Mouse (Mus musculus) left cerebral cortex, adult 18-20 months (tissue): Measurements from ENCODE around the gene Depdc1b. TPM values are rescaled to one million over a fixed set of nuclear protein-coding genes. Genes with fewer than 3 reads are reported as not detected.

Source experiments
- DNase-seq, 2 experiments: peaks; one replicate each; pipeline ENCODE4 v3.0.0; 2021 to 2022; ENCODE audit warnings: low spot score in 2 of 2, mixed read lengths in 1 of 2
- total RNA-seq, 2 experiments: library from RNA; stranded (reverse); gene quantifications; 2 replicates each; pipeline ENCODE4 v1.2.3; 2021

The Depdc1b gene
- total RNA-seq, 2 experiments from 2014 or later: 0.14 to 0.26 TPM

DNA sequence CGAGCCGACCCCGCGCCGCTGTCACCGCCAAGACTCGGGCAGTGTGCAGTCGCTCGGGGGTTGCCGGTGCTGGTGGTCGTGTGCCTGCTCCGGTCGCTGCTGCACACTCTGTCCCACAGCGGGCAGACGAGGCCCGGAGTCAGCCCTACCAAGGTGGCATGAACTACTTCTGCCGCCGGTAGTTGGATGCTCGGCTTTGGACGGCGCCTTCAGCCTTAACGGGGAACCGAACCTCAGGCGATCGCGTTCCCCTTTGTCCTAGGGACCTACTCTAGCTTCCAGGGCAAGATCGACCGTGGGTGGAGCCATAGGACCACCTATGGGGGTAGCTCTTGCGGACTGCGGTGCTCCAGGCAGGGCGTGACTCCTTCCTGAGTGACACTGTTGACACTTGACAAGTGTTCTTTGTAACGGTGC lies 363 bp downstream of the Depdc1b start:
- DNase-seq: no peak

DNA sequence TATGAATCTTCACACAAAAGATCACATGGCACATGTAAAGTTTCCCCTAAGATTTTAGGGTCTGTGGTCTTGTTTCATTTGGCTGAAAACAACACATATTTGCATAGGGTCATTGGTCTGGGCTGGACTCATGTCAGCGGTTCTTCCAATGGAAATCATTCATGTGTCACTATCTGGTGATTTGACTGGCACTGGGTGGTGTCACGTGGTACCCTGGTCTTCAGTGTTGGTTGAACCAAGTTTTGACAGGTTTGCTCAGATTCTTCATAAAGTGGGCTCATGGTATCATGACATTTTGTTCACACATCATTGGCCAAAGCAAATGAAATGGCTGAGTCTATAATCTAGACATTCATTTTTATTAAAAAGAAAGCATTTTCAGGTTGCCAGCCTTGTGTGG lies 1.3 kb downstream of the Depdc1b start:
- no peak for DNase-seq

DNA sequence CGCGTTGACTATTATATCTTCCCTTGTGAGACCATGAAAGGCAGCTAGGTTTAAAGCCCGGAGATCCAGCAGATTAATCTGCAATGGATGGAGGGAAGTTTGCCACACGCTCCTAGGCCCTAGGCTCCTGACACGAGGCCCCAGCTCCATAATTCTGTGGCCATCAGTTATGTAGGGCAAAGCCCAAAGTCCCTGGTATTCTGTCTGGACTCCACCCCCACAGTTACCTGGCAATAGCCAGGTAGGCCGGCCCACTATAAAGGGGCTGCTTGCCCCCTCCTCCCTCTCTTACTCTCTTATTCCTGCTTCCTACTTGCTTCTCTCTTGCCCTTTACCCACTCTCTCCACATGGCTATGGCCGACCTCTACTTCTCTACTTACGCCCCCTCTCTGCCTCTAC lies 2.9 kb downstream of the Depdc1b start:
- DNase-seq: no peak

DNA sequence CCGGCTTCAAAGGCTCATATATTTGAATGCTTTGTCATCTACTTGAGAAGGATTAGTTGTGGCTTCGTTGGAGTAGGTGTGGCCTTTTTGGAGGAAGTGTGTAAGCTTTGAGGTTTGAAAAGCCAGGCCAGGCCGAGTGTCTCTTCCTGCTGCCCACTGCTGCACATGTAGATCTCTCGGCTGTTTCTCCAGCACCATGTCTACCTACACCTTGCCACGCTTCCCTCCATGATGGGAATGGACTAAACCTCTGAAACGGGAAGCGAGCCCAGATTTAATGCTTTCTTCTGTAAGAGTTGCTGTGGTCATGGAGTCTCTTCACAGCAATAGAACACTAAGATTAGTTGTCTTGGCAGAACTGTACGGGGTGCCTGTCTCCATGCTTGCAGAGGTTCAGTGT lies 4.1 kb downstream of the Depdc1b start:
- no peak for DNase-seq

DNA sequence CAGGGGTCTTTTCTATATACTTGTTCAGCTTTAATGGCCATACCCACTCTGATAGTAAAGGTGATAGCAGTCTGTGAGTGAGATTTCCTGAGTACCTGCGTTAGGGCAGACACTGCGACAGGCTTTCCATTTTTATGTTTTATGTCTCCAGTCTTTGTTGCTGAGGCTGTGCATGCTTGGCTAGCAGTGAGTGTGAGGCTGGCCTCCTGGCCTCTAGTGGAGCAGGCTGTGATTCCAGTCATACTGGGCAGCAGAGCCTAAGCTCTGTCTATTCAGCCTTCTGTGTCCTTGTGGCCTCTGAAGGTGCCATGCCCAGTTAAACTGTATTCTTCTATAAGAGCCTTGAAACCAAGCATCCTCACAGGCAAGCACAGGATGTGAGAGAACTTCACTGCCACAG lies 6.3 kb downstream of the Depdc1b start:
- DNase-seq: no peak

DNA sequence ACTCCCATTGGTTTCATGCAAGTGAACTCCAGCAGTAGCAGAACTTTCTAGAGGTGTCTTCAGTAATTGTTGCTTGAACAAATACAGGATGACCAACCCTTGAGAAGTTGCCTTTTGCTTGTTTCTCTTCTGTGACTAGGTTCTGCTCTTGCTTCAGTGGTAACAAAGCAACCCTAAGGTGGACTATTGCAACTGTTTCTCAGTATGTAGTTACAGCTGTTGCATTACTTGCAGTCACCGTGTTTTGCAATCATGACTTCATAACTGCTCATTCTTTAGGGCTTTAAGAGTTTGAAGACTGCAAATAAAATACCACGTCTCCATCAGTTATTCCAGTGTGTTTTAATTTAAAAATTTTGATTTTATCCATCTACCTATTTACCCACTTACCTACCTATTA lies 7.2 kb downstream of the Depdc1b start:
- no peak for DNase-seq

DNA sequence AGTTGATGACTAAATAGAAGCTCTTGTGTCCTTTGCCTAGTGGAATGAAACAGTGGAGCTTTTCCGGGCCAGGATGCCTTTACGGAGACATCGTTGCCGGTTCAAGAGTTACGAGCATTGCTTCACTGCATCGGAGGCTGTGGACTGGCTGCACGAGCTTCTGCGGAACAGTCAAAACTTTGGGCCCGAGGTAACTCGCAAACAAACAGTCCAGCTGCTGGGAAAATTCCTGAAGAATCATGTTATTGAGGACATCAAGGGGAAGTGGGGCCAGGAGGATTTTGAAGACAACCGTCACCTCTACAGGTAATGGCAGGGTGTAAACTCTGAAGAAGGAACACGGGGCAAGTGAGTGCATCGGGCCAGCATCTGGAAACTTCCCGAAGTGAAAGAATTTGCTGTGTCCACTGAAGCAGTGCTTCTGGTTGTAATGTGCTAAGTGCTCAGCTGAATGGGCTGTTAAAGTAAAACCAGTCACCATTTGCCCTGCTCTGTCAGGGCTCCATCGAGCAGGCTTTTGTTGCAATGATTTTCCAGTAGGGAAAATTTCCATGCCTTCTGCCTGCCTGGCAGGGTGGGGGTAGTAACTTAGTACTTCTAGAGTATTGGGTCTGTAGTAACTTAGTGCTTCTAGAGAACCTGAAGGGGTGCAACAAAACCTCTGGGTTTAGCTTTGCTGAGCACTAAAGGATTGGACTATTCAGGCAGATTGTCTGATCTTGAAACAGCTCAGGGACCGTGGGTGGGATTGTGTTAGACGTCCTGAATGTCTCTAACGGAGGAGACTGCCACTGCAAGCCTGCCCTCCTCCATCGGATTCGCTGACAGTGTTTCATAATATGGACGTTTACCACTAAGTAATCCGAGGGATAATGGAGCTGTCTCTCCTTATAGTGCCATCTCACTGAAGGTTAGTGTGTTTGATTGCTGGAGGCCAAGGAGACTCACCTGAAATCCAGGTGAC lies 8.0 kb downstream of the Depdc1b start:
- DNase-seq: no peak

DNA sequence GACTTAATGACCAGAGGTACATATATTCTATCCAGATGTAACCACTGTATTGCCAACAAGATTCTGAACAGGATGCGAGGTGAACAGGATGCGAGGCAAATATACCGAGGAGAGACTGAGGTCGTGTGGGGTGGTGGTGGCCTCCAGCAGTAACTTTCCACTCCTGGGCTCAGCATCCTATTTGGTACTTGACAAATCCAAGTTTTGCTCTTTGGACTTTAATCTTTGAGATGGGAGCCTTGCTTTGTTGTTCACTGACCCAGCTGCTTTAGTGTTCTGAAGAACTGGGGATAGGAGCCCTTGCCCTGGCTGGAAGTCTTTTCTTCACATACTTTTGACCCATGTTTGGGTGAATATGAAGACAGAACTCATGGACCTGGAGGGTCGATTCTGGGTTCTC lies 9.7 kb downstream of the Depdc1b start:
- no peak for DNase-seq

DNA sequence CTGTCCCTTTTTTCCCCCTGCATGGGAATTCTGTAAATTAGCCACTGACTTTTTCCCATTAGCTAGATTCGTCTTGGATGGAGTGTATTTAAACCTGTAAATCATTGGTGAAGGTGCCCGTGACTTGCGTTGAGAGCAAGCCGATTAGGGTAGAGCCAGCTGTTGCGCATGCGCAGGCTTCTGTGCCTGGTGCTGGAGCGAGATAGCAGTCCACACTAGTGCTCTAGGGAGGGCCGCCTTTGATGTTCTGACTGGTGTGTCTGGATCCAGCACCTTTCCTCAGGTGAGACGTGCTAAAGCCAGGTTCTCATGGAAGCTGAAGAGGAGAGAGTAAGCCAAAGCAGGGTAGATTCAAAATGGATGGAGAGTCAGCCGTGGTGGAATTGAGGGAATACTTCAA lies 10.2 kb downstream of the Depdc1b start:
- no peak for DNase-seq

DNA sequence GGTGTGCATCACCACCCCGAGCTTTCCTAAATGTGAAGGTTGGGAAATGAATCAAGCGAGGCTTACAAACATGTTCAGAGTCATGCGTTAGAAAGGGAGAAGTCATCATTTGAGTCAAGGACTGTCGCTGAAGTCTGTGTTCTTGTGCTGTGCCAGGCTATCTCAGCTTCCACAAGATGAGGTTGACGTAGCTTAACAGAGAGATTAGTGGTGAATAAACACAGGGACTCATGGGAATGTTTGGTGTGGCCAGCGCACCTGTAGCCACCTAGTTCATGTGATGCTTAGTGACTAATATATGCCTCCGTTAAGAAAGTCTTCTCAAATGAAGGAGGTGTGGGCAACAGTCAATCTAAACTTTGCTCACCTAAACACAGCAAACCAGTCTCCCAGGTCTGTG lies 10.9 kb downstream of the Depdc1b start:
- DNase-seq: no peak

DNA sequence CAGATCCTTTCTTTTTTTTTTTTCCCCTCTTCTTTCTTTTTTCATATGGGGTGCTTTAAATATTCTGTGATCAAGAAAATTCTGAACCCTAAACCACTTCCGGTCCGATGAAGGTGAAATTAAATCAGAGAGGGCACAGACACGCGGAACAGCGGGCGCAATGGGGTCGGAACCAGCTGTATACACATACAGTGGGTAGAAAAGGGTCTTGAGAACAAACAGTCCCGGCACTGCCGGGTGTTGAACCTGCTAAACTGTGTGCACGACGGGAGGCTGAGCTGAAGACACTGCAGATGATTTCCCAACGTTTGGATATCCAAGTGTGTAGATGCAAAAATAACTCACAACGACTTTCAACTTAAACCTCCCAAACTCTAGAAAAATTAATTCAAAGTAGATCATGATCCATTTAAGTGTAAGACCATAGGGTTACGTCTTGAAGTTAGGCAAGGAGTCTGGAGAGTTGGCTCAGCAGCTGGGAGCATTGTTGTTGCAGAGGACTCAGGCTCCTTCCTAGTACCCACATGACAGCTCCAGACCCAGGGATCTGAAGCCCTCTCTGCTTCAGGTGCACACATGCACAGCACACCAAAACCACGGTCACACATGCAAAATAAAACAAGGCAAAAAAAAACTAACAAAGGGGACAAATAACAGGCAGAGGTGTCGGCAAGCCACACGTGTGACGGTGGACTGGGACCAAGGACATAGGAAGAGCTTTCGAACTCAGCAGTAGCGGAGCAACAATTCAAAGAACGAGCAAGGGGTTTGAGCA lies 12.5 kb downstream of the Depdc1b start:
- no peak for DNase-seq

DNA sequence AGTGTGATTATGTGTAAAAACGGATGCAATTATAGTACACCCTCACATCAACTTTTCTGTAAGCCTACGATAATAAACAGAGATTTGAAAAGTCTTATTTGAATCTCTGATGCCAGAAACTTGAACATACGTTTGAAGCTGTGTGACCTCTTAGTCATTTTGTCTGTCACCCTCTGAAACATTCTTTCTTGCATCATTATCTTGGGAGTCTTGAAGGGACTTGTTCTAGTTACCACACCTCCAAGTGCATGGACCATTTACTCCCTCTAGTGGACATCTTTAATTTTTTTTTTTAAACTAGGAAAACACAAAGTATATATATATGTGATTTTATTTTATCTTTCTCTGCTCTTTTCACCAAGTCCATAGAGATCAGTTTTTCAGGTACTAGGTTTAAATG lies 13.6 kb downstream of the Depdc1b start:
- DNase-seq: no peak

DNA sequence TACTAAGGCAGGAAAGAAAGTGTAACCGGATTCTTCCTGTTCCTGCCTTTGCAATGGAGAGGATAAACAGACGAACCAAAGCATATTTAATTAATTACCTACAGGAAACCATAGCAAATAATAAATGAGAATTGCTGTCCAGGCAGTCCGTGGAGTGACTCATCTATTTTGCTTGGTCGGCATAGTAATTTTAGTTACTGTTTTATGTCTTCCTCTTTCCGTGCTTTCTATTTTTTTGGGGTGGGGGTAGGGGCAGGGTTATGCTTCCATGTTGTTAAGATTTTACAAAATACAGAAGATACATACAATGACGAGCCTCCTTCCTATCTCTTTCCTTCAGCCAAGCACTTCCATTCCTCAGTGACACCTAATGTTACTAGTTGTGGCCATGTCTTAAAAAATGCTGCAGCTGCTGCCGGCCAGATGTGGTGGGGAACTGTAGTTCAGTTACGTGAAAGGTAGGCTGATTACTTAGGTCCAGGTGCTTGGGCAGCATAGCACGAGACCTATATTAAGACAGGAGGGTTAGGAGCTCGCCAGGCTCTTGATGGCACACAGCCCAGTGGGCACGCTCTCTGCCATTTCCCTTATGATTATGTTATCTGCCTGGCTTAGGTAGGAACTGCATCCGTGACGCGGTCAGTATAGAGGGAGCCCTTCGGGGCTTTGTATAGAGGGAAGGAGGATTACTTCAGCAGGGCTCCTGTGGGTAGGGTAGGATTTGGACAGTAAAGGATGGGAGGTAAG lies 19.3 kb downstream of the Depdc1b start:
- DNase-seq: no peak

DNA sequence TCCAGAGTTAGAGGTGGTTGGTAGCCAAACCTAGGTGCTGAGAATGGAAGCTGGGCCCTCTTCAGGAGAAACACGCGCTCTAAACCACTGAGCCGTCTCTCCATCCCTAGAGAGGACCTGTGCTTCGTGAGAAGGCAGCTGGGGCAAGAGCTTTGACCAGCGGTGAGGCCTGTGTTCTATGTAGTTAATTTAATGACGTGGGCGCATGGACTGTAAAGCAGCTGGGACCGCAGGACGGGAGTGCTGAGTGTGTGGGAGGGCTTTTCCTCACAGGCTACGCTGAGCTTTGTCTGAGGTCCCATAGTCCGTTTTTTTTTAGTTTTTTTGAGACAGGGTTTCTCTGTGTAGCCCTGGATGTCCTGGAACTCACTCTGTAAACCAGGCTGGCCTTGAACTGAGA lies 20.1 kb downstream of the Depdc1b start:
- DNase-seq: no peak

DNA sequence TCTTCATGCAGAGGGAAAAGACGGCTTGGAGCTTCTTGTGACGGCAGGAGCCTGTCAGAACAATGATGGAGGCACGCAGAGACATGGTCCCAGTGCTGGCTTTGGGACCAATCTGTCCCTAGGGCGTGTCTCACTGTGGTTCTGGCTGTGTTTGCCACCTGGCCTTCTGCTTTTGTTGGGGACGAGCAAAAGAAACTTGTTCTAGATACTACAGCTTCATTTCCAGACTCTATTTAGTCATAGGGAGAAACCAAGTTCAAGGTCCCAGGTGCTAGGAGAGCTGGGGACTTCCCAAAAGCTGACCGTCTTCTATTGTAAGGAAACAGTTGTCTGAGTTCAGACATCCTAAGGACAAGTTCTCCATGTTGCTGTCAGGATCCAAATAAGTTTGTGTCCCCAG lies 21.2 kb downstream of the Depdc1b start:
- no peak for DNase-seq

DNA sequence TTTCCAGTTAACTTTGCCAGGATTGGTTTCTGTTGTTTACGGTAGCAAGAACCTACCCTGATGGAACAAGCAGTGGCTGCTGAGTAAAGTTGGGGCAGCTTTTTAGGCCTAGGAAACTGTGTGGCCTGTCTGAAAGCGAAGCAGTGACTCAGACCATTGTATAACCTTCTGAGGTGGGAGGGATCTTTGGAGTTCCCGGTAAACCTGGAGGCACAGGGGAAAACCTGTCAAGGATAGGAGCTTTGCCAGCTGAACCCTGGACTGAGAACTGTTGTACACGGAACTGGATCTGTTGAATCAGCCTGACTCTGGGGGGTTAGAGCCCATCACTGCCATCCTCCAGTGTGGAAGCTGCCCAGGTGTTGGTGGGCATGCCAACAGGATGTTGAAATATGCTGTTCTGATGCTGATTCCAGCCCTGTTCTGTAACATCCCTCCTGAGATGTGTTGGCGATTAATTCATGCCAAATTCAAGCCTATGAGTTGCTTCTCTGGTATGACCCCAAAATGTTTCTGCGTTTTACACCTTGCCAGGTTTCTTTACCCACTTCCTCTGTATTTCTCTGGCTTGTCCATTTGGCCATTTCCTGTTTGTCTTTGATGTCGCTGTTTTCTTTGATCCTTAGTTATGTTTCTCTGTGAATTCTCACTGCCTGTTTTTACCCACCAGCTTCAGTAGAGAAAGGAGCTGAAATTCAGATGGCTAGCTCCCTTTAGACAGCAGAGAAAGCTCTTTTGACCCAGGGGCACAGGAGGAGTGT lies 22.1 kb downstream of the Depdc1b start:
- no peak for DNase-seq

DNA sequence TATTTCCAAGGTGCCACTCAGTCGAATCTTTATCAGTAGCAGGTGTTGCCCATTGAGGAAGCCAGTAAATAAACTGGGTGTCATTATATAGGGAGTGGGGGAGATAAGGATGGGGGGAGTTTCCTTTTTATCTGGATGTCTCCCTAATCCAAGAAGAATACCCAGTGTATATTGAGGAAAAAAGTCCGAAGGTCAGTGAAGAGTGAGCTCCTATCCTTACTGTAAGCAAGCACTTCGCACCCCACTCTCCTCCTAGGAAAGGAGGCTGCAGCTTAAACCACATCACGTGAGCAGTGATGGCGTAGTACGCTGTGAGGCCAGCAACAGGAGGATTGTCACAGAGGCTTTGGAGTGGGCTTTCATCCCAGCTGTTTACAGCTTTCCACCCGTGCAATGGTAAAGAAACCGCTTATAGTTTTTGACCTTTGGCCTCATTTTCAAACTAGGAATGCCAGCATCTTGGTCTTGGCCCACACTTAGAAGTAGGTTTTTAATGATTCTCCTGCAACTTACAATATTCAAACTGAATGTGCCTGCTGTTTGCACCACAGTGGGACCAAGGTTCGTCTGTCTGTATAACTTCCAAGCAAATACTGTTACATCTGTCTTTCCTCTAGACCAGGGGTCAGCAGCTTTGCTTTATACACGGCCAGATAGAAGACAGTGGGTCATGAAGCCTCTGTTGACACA lies 23.9 kb downstream of the Depdc1b start:
- no peak for DNase-seq

DNA sequence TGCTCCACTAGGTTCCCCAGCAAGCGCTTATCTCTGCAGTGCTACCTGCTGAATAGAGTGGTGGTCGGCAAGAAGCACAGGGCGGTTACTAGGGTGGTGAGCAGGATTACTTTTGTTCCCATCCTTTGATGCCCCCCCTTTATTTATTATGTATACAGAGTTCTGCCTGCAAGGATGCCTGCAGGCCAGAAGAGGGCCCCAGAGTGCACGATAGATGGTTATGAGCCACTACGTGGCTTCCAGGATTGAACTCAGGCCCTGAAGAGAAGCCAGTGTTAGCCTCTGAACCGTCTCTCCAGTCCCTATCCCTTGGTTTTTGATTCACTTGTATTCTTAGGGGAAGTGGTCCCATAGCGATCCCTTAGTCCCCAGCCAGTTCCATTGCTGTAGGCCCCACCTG lies 25.5 kb downstream of the Depdc1b start:
- DNase-seq: no peak

DNA sequence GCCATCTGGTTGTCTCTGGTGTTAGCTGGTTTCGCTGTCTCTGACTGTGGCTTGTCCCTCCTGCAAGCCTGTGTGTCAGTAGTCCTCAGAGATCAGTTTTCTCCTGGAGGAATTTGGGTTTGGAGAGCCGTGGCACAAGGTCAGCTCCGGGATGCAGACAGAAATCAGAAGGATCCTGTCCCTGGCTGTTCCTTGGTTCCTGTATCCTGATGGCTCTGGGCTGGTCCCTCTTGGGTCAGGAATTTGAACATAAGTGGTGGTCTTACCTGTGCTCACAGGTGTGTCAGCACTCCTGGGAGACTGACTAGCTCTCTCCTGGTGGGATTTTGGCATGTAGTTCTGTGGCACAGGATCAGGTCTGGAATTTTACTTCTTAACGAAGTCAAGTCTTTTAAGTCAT lies 29.6 kb downstream of the Depdc1b start:
- no peak for DNase-seq

DNA sequence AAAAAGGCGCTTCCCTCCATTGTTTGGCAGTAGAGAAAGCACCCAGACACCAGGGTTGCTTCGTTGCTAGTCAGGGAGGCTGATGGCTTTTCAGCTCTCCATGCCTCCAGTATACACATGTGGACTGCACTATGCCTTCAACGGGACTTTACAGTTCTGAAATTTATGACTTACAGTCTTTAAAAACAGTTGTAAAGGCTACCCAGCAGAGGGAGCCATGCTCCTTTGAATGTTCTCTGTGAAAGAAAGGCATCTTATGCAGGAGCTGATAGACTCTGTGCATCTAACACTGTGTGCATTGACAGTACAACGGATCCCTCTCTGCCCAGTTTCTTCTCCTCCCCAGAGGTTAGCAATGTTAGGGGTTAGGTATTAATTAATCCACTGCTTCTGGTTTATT lies 30.9 kb downstream of the Depdc1b start:
- peak; percentile 41 to 42 for DNase-seq
